Mouse (Mus musculus) ES-E14 (cell line): ENCODE results near the gene Ttc21b.

Source experiments
- CHD2 ChIP-seq: IDR thresholded peaks from 2 replicates; pipeline ENCODE4 v1.6.1; 2014; ENCODE audit warnings: mild to moderate bottlenecking, low read depth, low read length, inconsistent platforms
- MAFK ChIP-seq: IDR thresholded peaks from 2 replicates; pipeline ENCODE4 v1.6.1; 2014; ENCODE audit warnings: mild to moderate bottlenecking, low read depth, low read length, inconsistent platforms; ENCODE audit not compliant: insufficient read depth
- ZNF384 ChIP-seq: IDR thresholded peaks from 2 replicates; pipeline ENCODE4 v1.6.1; 2012; ENCODE audit warnings: low read depth, low read length, inconsistent platforms

GRCm38 (mm10) chr2:66190157-66190556 is 66.3 kb downstream of the Ttc21b start:
- TF ChIP-seq MAFK (no peak), ZNF384 (no peak), CHD2 (no peak)
